Comparison of ENCODE assay signal across 16 mouse cellular contexts in the genomic region with DNA sequence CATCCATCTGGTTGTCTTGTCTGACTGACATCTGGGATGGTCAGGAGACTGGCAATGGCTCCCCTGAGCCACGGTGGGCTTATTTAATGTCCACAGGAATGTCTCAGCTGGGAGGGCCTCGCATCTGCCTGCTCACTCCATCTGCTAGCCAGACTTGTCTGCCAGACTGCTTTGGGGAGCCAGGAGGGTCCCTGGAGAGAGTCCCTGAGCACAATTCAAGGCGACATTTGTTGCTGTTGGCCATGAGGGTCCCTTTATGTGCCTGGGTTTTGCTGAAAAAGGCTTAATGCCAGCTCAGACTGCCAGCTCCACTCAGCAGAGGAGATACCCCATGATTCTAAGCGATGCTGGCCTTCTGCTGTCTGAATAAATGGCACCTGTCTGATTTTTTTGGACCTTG.
DNase-seq lines count a peak whose midpoint lies in the region; ATAC-seq and TF ChIP-seq lines count a peak whose summit lies in the region.
"Had no signal": no experiment of that assay in that cellular context is flagged by ENCODE, and none has a peak within 500 bp of the region (broad histone marks: within the 10 kb centered on the region; RNA-seq: fewer than 3 reads in every experiment).

No protein-coding gene starts in this region.

- no peak for TF ChIP-seq CTCF in heart, adult 2 months (IDR thresholded peaks at IDR 0.05)

- no peaks in the 10 kb centered on the region for H3K79me2 ChIP-seq in heart, adult 2 months (replicated peaks; ENCODE audit: control insufficient read depth, insufficient read depth, low read length)

- TF ChIP-seq POLR2A in heart, adult 2 months (IDR thresholded peaks at IDR 0.05; ENCODE audit: insufficient read depth, low read depth, low read length): no peak

- H3K27me3 ChIP-seq in heart, adult 2 months (ENCODE audit: control insufficient read depth, insufficient read depth, low read length): no peaks in the 10 kb centered on the region
- no peaks in the 10 kb centered on the region for H3K27me3 ChIP-seq in midbrain, embryonic 13.5 days
- no peaks in the 10 kb centered on the region for H3K27me3 ChIP-seq in midbrain, embryonic 10.5 days (ENCODE audit: low read depth, poor library complexity, severe bottlenecking)
- no peaks in the 10 kb centered on the region for H3K27me3 ChIP-seq in hindbrain, embryonic 16.5 days (replicated peaks; ENCODE audit: control insufficient read depth, insufficient read depth, low read length)
- H3K27me3 ChIP-seq in neural tube, embryonic 14.5 days (ENCODE audit: control insufficient read depth, insufficient read depth, low read length): no peaks in the 10 kb centered on the region
- H3K27me3 ChIP-seq: limb, embryonic 12.5 days; liver, embryonic 15.5 days had no signal

- H3K9ac ChIP-seq in heart, adult 2 months (ENCODE audit: low read depth, low read length): no peak overlapping the region
- 0 out of 2 replicates have a peak overlapping the region, but pooled peaks have one; percentile 11 for H3K9ac ChIP-seq in midbrain, embryonic 13.5 days (replicated peaks)
- no peak overlapping the region for H3K9ac ChIP-seq in hindbrain, embryonic 16.5 days (ENCODE audit: low read depth, low read length)
- no peak overlapping the region for H3K9ac ChIP-seq in neural tube, embryonic 14.5 days (replicated peaks; ENCODE audit: low read depth, low read length)
- H3K9ac ChIP-seq: limb, embryonic 12.5 days; liver, embryonic 15.5 days had no signal

- WGBS in heart, adult 2 months: 47% methylated on average over 4 of the region's 4 CpGs
- 61% methylated on average over 4 of the region's 4 CpGs for WGBS in midbrain, embryonic 13.5 days
- WGBS in midbrain, embryonic 10.5 days: 70% methylated on average over 4 of the region's 4 CpGs
- 39% methylated on average over 4 of the region's 4 CpGs for WGBS in hindbrain, embryonic 16.5 days
- 43% methylated on average over 4 of the region's 4 CpGs for WGBS in neural tube, embryonic 14.5 days

- H3K9me3 ChIP-seq in midbrain, embryonic 13.5 days: no peaks in the 10 kb centered on the region
- H3K9me3 ChIP-seq in midbrain, embryonic 10.5 days (replicated peaks): no peaks in the 10 kb centered on the region
- no peaks in the 10 kb centered on the region for H3K9me3 ChIP-seq in hindbrain, embryonic 16.5 days (ENCODE audit: control insufficient read depth, low read length)
- no peaks in the 10 kb centered on the region for H3K9me3 ChIP-seq in neural tube, embryonic 14.5 days (ENCODE audit: control insufficient read depth, low read length)
- H3K9me3 ChIP-seq: limb, embryonic 12.5 days; liver, embryonic 15.5 days had no signal

- no peaks in the 10 kb centered on the region for H3K36me3 ChIP-seq in heart, adult 2 months (ENCODE audit: control insufficient read depth, insufficient read depth, low read length)
- H3K36me3 ChIP-seq in midbrain, embryonic 13.5 days: no peaks in the 10 kb centered on the region
- H3K36me3 ChIP-seq in midbrain, embryonic 10.5 days: no peaks in the 10 kb centered on the region
- H3K36me3 ChIP-seq in hindbrain, embryonic 16.5 days (ENCODE audit: control insufficient read depth, insufficient read depth, low read length): no peaks in the 10 kb centered on the region
- no peaks in the 10 kb centered on the region for H3K36me3 ChIP-seq in neural tube, embryonic 14.5 days (ENCODE audit: control insufficient read depth, insufficient read depth, low read length)
- H3K36me3 ChIP-seq: limb, embryonic 12.5 days; liver, embryonic 15.5 days had no signal

- H3K27ac ChIP-seq in heart, adult 2 months: no peak overlapping the region
- no peak overlapping the region for H3K27ac ChIP-seq in midbrain, embryonic 13.5 days
- H3K27ac ChIP-seq in midbrain, embryonic 10.5 days (replicated peaks): no peak overlapping the region
- H3K27ac ChIP-seq in hindbrain, embryonic 16.5 days (ENCODE audit: low read depth, low read length): no peak overlapping the region
- H3K27ac ChIP-seq in neural tube, embryonic 14.5 days (ENCODE audit: low read depth, low read length): no peak overlapping the region
- H3K27ac ChIP-seq: gastrocnemius, adult 2 months; limb, embryonic 12.5 days; liver, embryonic 15.5 days had no signal

- no peak overlapping the region for H3K4me3 ChIP-seq in heart, adult 2 months
- H3K4me3 ChIP-seq in midbrain, embryonic 13.5 days (replicated peaks): no peak overlapping the region
- H3K4me3 ChIP-seq in midbrain, embryonic 10.5 days: no peak overlapping the region
- H3K4me3 ChIP-seq in hindbrain, embryonic 16.5 days (ENCODE audit: low read length): no peak overlapping the region
- no peak overlapping the region for H3K4me3 ChIP-seq in neural tube, embryonic 14.5 days (ENCODE audit: low read depth, low read length)
- H3K4me3 ChIP-seq: gastrocnemius, adult 2 months; limb, embryonic 12.5 days; liver, embryonic 15.5 days had no signal

- no peak for TF ChIP-seq EP300 in heart, adult 2 months (IDR thresholded peaks at IDR 0.05; ENCODE audit: insufficient read depth, low read depth, low read length)

- DNase-seq in heart, adult 11 months: peak; percentile 87
- no peak for DNase-seq in heart, adult 2 months
- DNase-seq in midbrain, embryonic 10.5 days (ENCODE audit: low spot score): no peak
- DNase-seq in kidney, adult 8-10 months: no peak
- DNase-seq: adrenal gland, postnatal 36 days; gastrocnemius, adult 2 months; kidney, postnatal 10 days; layer of hippocampus, postnatal 36 days; lung, postnatal 36 days had no signal

- intact Hi-C loops in heart, adult 2 months (cut with DNase I): loop anchor here (5.0 kb wide), 2 partner anchors 700 to 1385 kb away; no protein-coding TSS in a partner anchor

- peak; percentile 34; the same call in 1 of the 2 replicates for ATAC-seq in midbrain, embryonic 13.5 days
- ATAC-seq in hindbrain, embryonic 16.5 days: peak; percentile 74
- peak; percentile 62 for ATAC-seq in neural tube, embryonic 14.5 days (ENCODE audit: low read depth)
- ATAC-seq: CD4-positive, CD25-positive, alpha-beta regulatory T cell, adult 4 months; inflammation-experienced regulatory T-cells, adult 6 months had no signal

- no peak overlapping the region for H3K4me2 ChIP-seq in midbrain, embryonic 13.5 days (replicated peaks)
- no peak overlapping the region for H3K4me2 ChIP-seq in hindbrain, embryonic 16.5 days (ENCODE audit: low read length)
- no peak overlapping the region for H3K4me2 ChIP-seq in neural tube, embryonic 14.5 days (ENCODE audit: low read depth, low read length)
- H3K4me2 ChIP-seq: limb, embryonic 12.5 days; liver, embryonic 15.5 days had no signal

- H3K4me1 ChIP-seq in heart, adult 2 months (ENCODE audit: control insufficient read depth, insufficient read depth, low read length): no peaks in the 10 kb centered on the region
- peaks cover 10% of the 10 kb centered on the region for H3K4me1 ChIP-seq in midbrain, embryonic 13.5 days (replicated peaks)
- H3K4me1 ChIP-seq in midbrain, embryonic 10.5 days: no peaks in the 10 kb centered on the region
- peaks cover 2% of the 10 kb centered on the region; the same call in 1 of the 2 replicates for H3K4me1 ChIP-seq in hindbrain, embryonic 16.5 days (ENCODE audit: control insufficient read depth, insufficient read depth, low read depth, low read length)
- 0 out of 2 replicates have a peak, but pooled peaks cover 4% of the 10 kb centered on the region for H3K4me1 ChIP-seq in neural tube, embryonic 14.5 days (ENCODE audit: control insufficient read depth, insufficient read depth, low read length)
- H3K4me1 ChIP-seq: liver, embryonic 15.5 days had no signal
